Mouse (Mus musculus) lung, embryonic 15.5 days (tissue): ENCODE data around the gene Pcnx2. TPM values are rescaled to one million over a fixed set of nuclear protein-coding genes. Genes with fewer than 3 reads are reported as not detected.

Source experiments
- ATAC-seq: fragments of 200-750 bp; cut with Nextera tagmentation; 2 replicates; pipeline ENCODE4 v1.8.0; 2017; ENCODE audit warnings: moderate number of reproducible peaks, borderline replicate concordance; ENCODE audit not compliant: low FRiP score, low TSS enrichment; ENCODE audit errors: extremely low read depth
- H3K27ac ChIP-seq: fragments of 300-500 bp; sonication (generic); 2 replicates; pipeline ENCODE4 v1.5.1; 2015; ENCODE audit warnings: moderate library complexity, mild to moderate bottlenecking, inconsistent platforms
- H3K27me3 ChIP-seq: fragments of 300-500 bp; sonication (generic); 2 replicates; pipeline ENCODE4 v1.6.1; 2015; ENCODE audit warnings: inconsistent platforms
- H3K36me3 ChIP-seq: fragments of 300-500 bp; sonication (generic); 2 replicates; pipeline ENCODE4 v1.6.1; 2015; ENCODE audit warnings: inconsistent platforms
- H3K4me1 ChIP-seq: fragments of 300-500 bp; sonication (generic); 2 replicates; pipeline ENCODE4 v1.6.1; 2015; ENCODE audit warnings: inconsistent platforms
- H3K4me2 ChIP-seq: fragments of 300-500 bp; sonication (generic); 2 replicates; pipeline ENCODE4 v1.6.1; 2015; ENCODE audit warnings: inconsistent platforms, mild to moderate bottlenecking, moderate library complexity
- H3K4me3 ChIP-seq: fragments of 300-500 bp; sonication (generic); 2 replicates; pipeline ENCODE4 v1.5.1; 2015; ENCODE audit warnings: mild to moderate bottlenecking, inconsistent platforms
- H3K9ac ChIP-seq: fragments of 300-500 bp; sonication (generic); 2 replicates; pipeline ENCODE4 v1.6.1; 2015; ENCODE audit warnings: inconsistent platforms
- H3K9me3 ChIP-seq: fragments of 300-500 bp; sonication (generic); 2 replicates; pipeline ENCODE4 v1.6.1; 2016; ENCODE audit warnings: inconsistent platforms
- WGBS: fragments of 180-500 bp; shearing (Covaris S2); methylation state at CpG from one replicate; pipeline ENCODE4 v1.1.7; 2015; 5-methylcytosine and 5-hydroxymethylcytosine counted together
- polyA plus RNA-seq: library from polyadenylated mRNA; unstranded; fragments of >200 nt; fragmentation: Nextera tagmentation; extraction: Ambion mirVana; gene quantifications from 2 replicates; pipeline ENCODE4 v1.2.1, GENCODE M21; 2015

Pcnx2 gene
- polyA plus RNA-seq, 1 experiment from 2014 or later = 0.36 TPM

GRCm38 (mm10) chr8:125816742-125817141 is 81.4 kb downstream of the Pcnx2 start:
- ATAC-seq = no peak
- Histone ChIP-seq H3K36me3 (no peaks in the 10 kb centered on the region), H3K27ac (no peak overlapping the region), H3K4me3 (no peak overlapping the region), H3K9ac (no peak overlapping the region), H3K9me3 (no peaks in the 10 kb centered on the region), H3K4me1 (peaks cover 12% of the 10 kb centered on the region), H3K4me2 (no peak overlapping the region), H3K27me3 (no peaks in the 10 kb centered on the region)
- WGBS = 61% methylated on average over 5 of the region's 5 CpGs

DNA sequence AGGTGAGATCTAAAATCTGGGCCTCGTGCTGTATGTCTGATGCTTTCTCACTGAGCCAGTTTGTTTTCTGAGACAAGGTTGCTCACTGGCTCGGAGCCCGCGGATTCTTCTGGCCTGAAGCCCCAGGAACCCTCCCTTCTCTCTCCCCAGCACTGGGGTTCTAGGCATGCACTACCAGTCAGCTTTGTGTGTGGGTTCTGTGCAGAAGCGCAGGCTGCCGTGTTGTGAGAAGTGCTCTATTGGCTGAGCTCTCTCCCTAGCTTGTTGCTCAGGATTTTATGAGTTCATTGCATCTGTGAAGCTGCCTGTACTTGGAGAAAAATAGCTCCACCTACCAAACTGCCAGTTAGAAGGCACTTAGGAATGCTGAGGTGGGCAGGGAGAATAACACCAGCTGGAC is 89.3 kb downstream of the Pcnx2 start:
- 81% methylated on average over 6 of the region's 6 CpGs for WGBS
- Histone ChIP-seq H3K27me3 (no peaks in the 10 kb centered on the region), H3K4me2 (no peak overlapping the region), H3K4me1 (no peaks in the 10 kb centered on the region), H3K27ac (no peak overlapping the region), H3K9ac (no peak overlapping the region), H3K36me3 (no peaks in the 10 kb centered on the region), H3K4me3 (no peak overlapping the region), H3K9me3 (no peaks in the 10 kb centered on the region)
- ATAC-seq = no peak

DNA sequence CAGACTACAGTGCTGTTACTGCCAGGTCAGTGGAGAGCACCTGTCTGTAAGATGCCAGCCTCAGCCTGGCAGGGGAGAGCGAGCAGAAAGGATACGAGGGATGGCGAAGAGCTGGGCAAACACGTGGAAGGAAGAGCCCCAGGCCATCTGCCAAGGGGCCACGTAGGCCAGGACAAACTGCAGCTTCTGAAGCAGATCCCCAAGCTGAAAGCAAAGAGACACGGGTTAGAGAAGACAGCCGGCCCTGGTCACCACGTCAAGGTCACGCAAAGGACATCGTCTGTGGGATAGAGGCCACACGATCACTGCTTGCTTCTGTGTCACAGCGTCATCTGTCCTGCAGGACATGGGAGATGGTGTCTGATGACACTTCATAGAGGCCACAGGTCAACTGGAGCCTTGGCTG is 90.2 kb downstream of the Pcnx2 start:
- Histone ChIP-seq H3K4me2 (no peak overlapping the region), H3K9ac (no peak overlapping the region), H3K36me3 (no peaks in the 10 kb centered on the region), H3K27me3 (no peaks in the 10 kb centered on the region), H3K9me3 (no peaks in the 10 kb centered on the region), H3K4me1 (no peaks in the 10 kb centered on the region), H3K27ac (no peak overlapping the region), H3K4me3 (no peak overlapping the region)
- no peak for ATAC-seq
- 51% methylated on average over 12 of the region's 12 CpGs for WGBS

GRCm38 (mm10) chr8:125806459-125806858 is 91.7 kb downstream of the Pcnx2 start:
- Histone ChIP-seq H3K27ac (no peak overlapping the region), H3K27me3 (no peaks in the 10 kb centered on the region), H3K36me3 (no peaks in the 10 kb centered on the region), H3K9ac (no peak overlapping the region), H3K4me1 (no peaks in the 10 kb centered on the region), H3K9me3 (no peaks in the 10 kb centered on the region), H3K4me3 (no peak overlapping the region), H3K4me2 (no peak overlapping the region)
- ATAC-seq = no peak
- WGBS = 70% methylated on average over 12 of the region's 12 CpGs

DNA sequence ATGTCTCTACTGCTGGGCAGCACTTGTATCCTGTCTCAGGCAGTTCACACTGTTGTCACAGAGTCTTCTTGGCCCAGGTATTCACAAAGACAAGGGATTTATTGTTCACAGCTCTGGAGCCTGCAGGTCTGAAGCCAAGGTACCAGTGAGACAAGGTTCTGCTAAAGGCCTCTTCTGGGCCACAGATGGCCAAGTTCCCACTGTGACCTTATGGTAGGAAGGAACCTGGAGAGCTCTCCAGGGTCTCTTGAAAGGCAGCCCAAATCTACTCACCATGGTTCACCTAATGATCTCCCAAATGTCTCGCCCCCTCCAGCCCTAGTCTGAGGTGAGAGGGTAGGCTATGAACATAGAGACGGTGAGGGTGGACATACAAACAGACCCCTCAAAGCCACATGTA is 101.1 kb downstream of the Pcnx2 start:
- Histone ChIP-seq H3K4me2 (no peak overlapping the region), H3K36me3 (no peaks in the 10 kb centered on the region), H3K9ac (no peak overlapping the region), H3K9me3 (no peaks in the 10 kb centered on the region), H3K4me3 (no peak overlapping the region), H3K4me1 (peaks cover 13% of the 10 kb centered on the region; the same call in 1 of the 2 replicates), H3K27ac (no peak overlapping the region), H3K27me3 (no peaks in the 10 kb centered on the region)
- no peak for ATAC-seq
- 78% methylated on average over 2 of the region's 2 CpGs for WGBS

GRCm38 (mm10) chr8:125795341-125795740 is 102.8 kb downstream of the Pcnx2 start:
- Histone ChIP-seq H3K9ac (no peak overlapping the region), H3K4me1 (peaks cover 13% of the 10 kb centered on the region; the same call in 1 of the 2 replicates), H3K27me3 (no peaks in the 10 kb centered on the region), H3K9me3 (no peaks in the 10 kb centered on the region), H3K36me3 (no peaks in the 10 kb centered on the region), H3K4me2 (no peak overlapping the region), H3K27ac (peak overlapping the region; percentile 53; the same call in 1 of the 2 replicates), H3K4me3 (no peak overlapping the region)
- peak; percentile 74; the same call in 1 of the 2 replicates for ATAC-seq
- 49% methylated on average over 2 of the region's 2 CpGs for WGBS

DNA sequence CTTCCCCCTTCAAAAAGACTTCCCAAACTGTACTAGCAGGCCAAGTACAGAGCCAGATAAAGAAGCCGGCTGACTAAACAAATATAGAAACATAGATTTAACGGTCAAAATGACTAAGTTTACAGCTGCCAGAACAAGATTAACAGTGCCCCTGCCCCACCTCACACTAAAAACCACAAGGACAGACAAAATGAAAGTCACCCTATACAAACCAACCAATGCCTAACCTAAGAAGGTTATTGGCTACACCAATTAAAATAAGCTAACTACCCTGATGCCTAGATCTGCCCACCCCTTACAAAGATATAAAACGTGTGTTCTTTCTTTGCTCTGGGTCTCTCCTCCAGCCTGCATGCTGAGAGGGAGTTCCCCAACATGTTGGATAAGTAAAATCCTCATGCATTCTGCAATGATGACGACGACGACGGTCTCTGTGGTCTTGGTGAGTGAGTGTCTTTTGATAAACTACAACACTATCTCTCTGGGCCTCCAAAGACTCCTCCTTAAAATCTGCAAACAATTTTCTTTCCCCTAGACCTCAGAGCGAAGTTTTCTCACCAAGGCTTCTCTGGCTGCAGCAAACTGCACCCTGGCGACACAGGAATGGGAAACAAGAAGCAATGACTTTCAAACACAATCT is 105.2 kb downstream of the Pcnx2 start:
- no peaks in the 10 kb centered on the region for H3K27me3 ChIP-seq
- H3K9ac ChIP-seq = no peak overlapping the region
- 40% methylated on average over 9 of the region's 9 CpGs for WGBS
- no peak for ATAC-seq
- no peak overlapping the region for H3K4me2 ChIP-seq
- no peak overlapping the region for H3K27ac ChIP-seq
- H3K36me3 ChIP-seq = no peaks in the 10 kb centered on the region
- peaks cover 13% of the 10 kb centered on the region; the same call in 1 of the 2 replicates for H3K4me1 ChIP-seq
- H3K4me3 ChIP-seq = no peak overlapping the region
- H3K9me3 ChIP-seq = no peaks in the 10 kb centered on the region

DNA sequence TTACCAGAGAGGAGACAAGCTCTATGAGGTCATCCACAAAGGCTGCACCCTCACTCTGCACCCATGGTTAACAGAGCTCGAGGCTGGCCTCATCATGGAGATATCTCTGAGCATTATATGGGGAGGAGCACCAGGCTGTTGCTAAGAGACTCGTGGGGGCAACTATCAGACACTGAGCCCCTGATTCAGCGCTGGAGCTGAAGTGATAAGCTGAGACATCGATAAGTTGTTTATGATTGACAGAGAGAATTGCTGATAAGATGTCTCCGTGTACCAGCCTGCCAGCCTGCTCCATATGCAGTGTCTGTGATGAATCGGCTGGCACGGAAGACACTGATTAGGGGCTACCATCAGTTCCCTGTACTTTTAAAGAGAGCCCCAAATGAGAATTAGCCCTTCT is 111.2 kb downstream of the Pcnx2 start:
- no peaks in the 10 kb centered on the region for H3K4me1 ChIP-seq
- no peaks in the 10 kb centered on the region for H3K27me3 ChIP-seq
- H3K9ac ChIP-seq = no peak overlapping the region
- no peaks in the 10 kb centered on the region for H3K9me3 ChIP-seq
- no peaks in the 10 kb centered on the region for H3K36me3 ChIP-seq
- no peak for ATAC-seq
- 39% methylated on average over 7 of the region's 7 CpGs for WGBS
- no peak overlapping the region for H3K4me3 ChIP-seq
- no peak overlapping the region for H3K27ac ChIP-seq
- no peak overlapping the region for H3K4me2 ChIP-seq

DNA sequence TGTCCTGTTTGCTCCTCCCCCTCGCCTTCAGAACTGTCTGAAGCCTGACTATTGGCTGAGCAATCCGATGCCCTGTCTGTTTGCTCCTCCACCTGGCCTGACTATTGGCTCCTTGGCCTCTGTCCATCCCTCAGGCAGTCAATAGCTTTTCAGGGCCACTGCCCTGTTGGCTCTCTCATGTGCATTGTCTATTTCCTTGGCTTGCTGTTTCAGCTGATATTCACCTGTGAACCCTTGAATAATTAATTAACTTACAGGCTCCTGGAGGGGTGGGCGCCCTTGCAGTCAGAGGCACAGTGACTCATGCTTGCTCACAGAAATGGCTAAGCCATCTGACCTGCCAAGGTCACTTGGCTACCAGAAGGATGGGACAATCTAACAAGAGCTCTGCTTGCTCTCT is 116.0 kb downstream of the Pcnx2 start:
- no peak overlapping the region for H3K9ac ChIP-seq
- no peak overlapping the region for H3K4me2 ChIP-seq
- H3K4me3 ChIP-seq = no peak overlapping the region
- no peaks in the 10 kb centered on the region for H3K9me3 ChIP-seq
- ATAC-seq = no peak
- 59% methylated on average over 3 of the region's 3 CpGs for WGBS
- H3K27ac ChIP-seq = no peak overlapping the region
- no peaks in the 10 kb centered on the region for H3K27me3 ChIP-seq
- H3K4me1 ChIP-seq = peaks cover 15% of the 10 kb centered on the region
- H3K36me3 ChIP-seq = no peaks in the 10 kb centered on the region

GRCm38 (mm10) chr8:125779656-125780055 is 118.5 kb downstream of the Pcnx2 start:
- H3K27me3 ChIP-seq = no peaks in the 10 kb centered on the region
- no peaks in the 10 kb centered on the region for H3K9me3 ChIP-seq
- H3K9ac ChIP-seq = no peak overlapping the region
- 49% methylated on average over 8 of the region's 8 CpGs for WGBS
- no peak for ATAC-seq
- H3K36me3 ChIP-seq = no peaks in the 10 kb centered on the region
- H3K4me1 ChIP-seq = peaks cover 19% of the 10 kb centered on the region
- H3K4me3 ChIP-seq = no peak overlapping the region
- no peak overlapping the region for H3K4me2 ChIP-seq
- no peak overlapping the region for H3K27ac ChIP-seq

DNA sequence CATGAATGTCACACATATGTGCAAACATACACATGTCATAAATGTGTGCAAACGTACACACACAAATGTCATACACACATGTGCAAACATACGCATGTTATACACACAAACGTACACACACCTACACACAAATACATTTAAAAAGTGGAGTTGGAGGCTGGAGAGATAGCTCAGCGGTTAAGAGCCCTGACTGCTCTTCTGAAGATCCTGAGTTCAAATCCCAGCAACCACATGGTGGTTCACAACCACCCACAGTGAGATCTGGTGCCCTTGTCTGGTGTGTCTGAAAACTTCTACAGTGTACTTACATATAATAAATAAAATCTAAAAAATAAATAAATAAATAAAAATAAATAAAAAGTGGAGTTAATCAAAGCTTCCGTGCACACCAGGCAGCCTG is 119.2 kb downstream of the Pcnx2 start:
- no peak for ATAC-seq
- H3K4me1 ChIP-seq = peaks cover 19% of the 10 kb centered on the region
- no peaks in the 10 kb centered on the region for H3K9me3 ChIP-seq
- H3K27me3 ChIP-seq = no peaks in the 10 kb centered on the region
- no peak overlapping the region for H3K27ac ChIP-seq
- WGBS = 90% methylated on average over 5 of the region's 5 CpGs
- H3K4me2 ChIP-seq = no peak overlapping the region
- H3K4me3 ChIP-seq = no peak overlapping the region
- H3K36me3 ChIP-seq = no peaks in the 10 kb centered on the region
- H3K9ac ChIP-seq = no peak overlapping the region

GRCm38 (mm10) chr8:125777478-125778164 is 120.5 kb downstream of the Pcnx2 start:
- ATAC-seq = no peak
- no peaks in the 10 kb centered on the region for H3K9me3 ChIP-seq
- H3K4me1 ChIP-seq = peaks cover 19% of the 10 kb centered on the region
- WGBS = 37% methylated on average over 12 of the region's 12 CpGs
- H3K4me3 ChIP-seq = no peak overlapping the region
- no peak overlapping the region for H3K9ac ChIP-seq
- H3K4me2 ChIP-seq = no peak overlapping the region
- H3K36me3 ChIP-seq = no peaks in the 10 kb centered on the region
- peak overlapping the region; percentile 42; the same call in 1 of the 2 replicates for H3K27ac ChIP-seq
- H3K27me3 ChIP-seq = no peaks in the 10 kb centered on the region
